Mouse (Mus musculus): Measurements from ENCODE around the gene Gck. TPM values are rescaled to one million over a fixed set of nuclear protein-coding genes. Genes with fewer than 3 reads are reported as not detected.

The Gck gene
- polyA plus RNA-seq, 1 experiment from 2014 or later: 10.5 TPM

GRCm38 (mm10) chr11:5981323-5981722 lies 31.4 kb upstream of the Gck start:
- WGBS: 87% methylated on average over 7 of the region's 7 CpGs
- Histone ChIP-seq H3K9ac (ENCODE audit: low read depth, low read length) (no peak overlapping the region), H3K27ac (ENCODE audit: low read length) (no peak overlapping the region), H3K36me3 (ENCODE audit: control insufficient read depth, insufficient read depth, low read length) (0 out of 2 replicates have a peak, but pooled peaks cover 6% of the 10 kb centered on the region), H3K4me1 (ENCODE audit: control insufficient read depth, insufficient read depth, low read length) (no peaks in the 10 kb centered on the region), H3K9me3 (replicated peaks; ENCODE audit: control insufficient read depth, low read length, poor library complexity, severe bottlenecking) (no peaks in the 10 kb centered on the region), H3K4me2 (ENCODE audit: low read length) (no peak overlapping the region), H3K4me3 (ENCODE audit: low read depth, low read length) (no peak overlapping the region), H3K27me3 (ENCODE audit: control insufficient read depth, insufficient read depth, low read depth, low read length) (no peaks in the 10 kb centered on the region)
- ATAC-seq: no peak

DNA sequence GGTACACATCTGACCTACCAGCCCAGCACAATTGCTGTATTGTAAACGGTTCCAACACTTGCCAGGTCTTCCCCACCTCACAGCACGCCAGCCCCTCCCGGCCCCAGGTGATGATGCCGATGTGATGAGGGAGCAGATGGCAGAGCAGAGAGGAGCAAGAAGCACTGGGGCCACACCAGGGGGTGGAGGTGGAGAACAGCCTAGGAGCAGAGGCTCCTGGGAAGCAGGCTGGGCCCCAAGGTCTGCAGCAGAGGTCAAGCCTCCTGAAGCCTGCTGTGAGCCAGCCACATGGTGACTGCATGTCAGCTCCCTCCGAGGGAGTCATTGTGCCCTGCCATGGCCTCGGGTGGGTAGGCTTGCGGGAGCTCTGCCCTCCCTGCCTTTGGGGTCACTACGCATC lies 30.7 kb upstream of the Gck start:
- Histone ChIP-seq H3K9ac (ENCODE audit: low read depth, low read length) (no peak overlapping the region), H3K4me3 (ENCODE audit: low read depth, low read length) (no peak overlapping the region), H3K9me3 (replicated peaks; ENCODE audit: control insufficient read depth, low read length, poor library complexity, severe bottlenecking) (no peaks in the 10 kb centered on the region), H3K4me2 (ENCODE audit: low read length) (no peak overlapping the region), H3K4me1 (ENCODE audit: control insufficient read depth, insufficient read depth, low read length) (no peaks in the 10 kb centered on the region), H3K27me3 (ENCODE audit: control insufficient read depth, insufficient read depth, low read depth, low read length) (no peaks in the 10 kb centered on the region), H3K36me3 (ENCODE audit: control insufficient read depth, insufficient read depth, low read length) (0 out of 2 replicates have a peak, but pooled peaks cover 4% of the 10 kb centered on the region), H3K27ac (ENCODE audit: low read length) (no peak overlapping the region)
- no peak for ATAC-seq
- WGBS: 74% methylated on average over 8 of the region's 8 CpGs

DNA sequence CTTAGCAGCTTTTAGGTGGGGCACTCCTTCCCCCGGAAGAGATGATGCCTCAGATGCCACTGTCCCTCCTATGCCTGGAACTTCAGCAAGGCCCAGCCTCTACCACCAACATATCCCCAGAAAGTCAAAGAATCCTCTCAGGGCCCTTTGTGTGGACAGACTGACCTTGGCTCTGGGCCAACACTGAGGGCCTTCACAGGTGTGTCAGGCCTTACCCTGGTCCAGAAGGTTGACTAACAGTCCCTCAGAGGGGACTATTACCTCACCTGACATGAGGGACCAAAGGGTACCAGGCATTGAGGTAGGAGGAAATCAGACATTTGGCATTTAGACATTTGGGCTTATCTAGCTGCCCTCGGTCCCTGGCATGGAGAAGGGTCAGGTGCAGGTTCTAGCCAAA lies 30.2 kb upstream of the Gck start:
- H3K9ac ChIP-seq (ENCODE audit: low read depth, low read length): no peak overlapping the region
- no peak overlapping the region for H3K4me3 ChIP-seq (ENCODE audit: low read depth, low read length)
- H3K9me3 ChIP-seq (replicated peaks; ENCODE audit: control insufficient read depth, low read length, poor library complexity, severe bottlenecking): no peaks in the 10 kb centered on the region
- H3K27ac ChIP-seq (ENCODE audit: low read length): no peak overlapping the region
- H3K36me3 ChIP-seq (ENCODE audit: control insufficient read depth, insufficient read depth, low read length): 0 out of 2 replicates have a peak, but pooled peaks cover 4% of the 10 kb centered on the region
- no peaks in the 10 kb centered on the region for H3K4me1 ChIP-seq (ENCODE audit: control insufficient read depth, insufficient read depth, low read length)
- no peak overlapping the region for H3K4me2 ChIP-seq (ENCODE audit: low read length)
- 89% methylated on average over 2 of the region's 2 CpGs for WGBS
- no peak for ATAC-seq
- H3K27me3 ChIP-seq (ENCODE audit: control insufficient read depth, insufficient read depth, low read depth, low read length): no peaks in the 10 kb centered on the region

DNA sequence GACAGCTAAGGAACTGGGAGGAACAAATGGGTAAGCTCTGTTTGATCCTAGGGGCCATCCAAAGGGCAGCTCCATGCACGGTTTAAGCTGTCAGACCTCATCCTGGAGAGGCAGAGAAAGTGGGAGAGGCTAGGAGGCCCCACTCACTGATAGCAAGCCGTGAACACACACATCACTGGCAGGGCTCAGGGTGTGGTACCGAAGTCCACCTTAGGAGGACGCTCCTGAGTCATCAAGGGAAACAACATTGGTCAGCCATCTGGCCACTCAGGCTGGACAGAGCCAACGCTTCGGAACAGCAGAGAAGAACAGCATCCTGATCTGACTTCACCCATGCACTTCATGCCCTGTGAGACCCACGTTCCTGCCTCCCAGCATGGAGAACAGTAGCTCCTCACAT lies 29.2 kb upstream of the Gck start:
- Histone ChIP-seq H3K4me2 (ENCODE audit: low read length) (no peak overlapping the region), H3K9me3 (replicated peaks; ENCODE audit: control insufficient read depth, low read length, poor library complexity, severe bottlenecking) (no peaks in the 10 kb centered on the region), H3K36me3 (ENCODE audit: control insufficient read depth, insufficient read depth, low read length) (0 out of 2 replicates have a peak, but pooled peaks cover 7% of the 10 kb centered on the region), H3K4me1 (ENCODE audit: control insufficient read depth, insufficient read depth, low read length) (no peaks in the 10 kb centered on the region), H3K4me3 (ENCODE audit: low read depth, low read length) (no peak overlapping the region), H3K9ac (ENCODE audit: low read depth, low read length) (no peak overlapping the region), H3K27me3 (ENCODE audit: control insufficient read depth, insufficient read depth, low read depth, low read length) (no peaks in the 10 kb centered on the region), H3K27ac (ENCODE audit: low read length) (no peak overlapping the region)
- WGBS: 83% methylated on average over 7 of the region's 7 CpGs
- no peak for ATAC-seq

- Histone ChIP-seq H3K4me3 (ENCODE audit: low read depth, low read length) (no peak overlapping the region), H3K27me3 (ENCODE audit: control insufficient read depth, insufficient read depth, low read depth, low read length) (no peaks in the 10 kb centered on the region), H3K9ac (ENCODE audit: low read depth, low read length) (no peak overlapping the region), H3K4me1 (ENCODE audit: control insufficient read depth, insufficient read depth, low read length) (no peaks in the 10 kb centered on the region), H3K9me3 (replicated peaks; ENCODE audit: control insufficient read depth, low read length, poor library complexity, severe bottlenecking) (no peaks in the 10 kb centered on the region), H3K36me3 (ENCODE audit: control insufficient read depth, insufficient read depth, low read length) (peaks cover 16% of the 10 kb centered on the region; the same call in 1 of the 2 replicates), H3K4me2 (ENCODE audit: low read length) (no peak overlapping the region), H3K27ac (ENCODE audit: low read length) (no peak overlapping the region)
- no peak for ATAC-seq
- 37% methylated on average over 9 of the region's 9 CpGs for WGBS
Measured at GRCm38 (mm10) chr11:5976106-5976505, 26.2 kb upstream of the Gck start.

DNA sequence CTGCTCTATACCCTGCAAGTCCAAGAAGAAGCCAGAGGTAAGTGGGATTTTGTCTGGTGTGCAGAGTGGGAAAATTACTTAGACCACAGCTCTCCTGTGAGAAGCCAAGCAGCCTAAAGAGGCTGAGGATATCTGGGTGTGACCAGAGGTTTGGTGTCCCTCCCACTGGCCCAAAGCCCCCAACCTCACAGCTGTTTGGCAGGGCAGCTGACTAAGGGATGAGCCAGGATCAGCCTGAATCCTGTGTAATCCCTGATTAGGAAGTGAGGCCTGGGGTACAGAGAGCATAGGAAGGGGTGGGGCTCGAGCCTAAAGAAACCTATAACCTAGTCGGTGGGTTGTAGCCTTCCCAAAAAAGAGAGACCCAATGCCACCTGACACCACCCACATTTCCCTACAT lies 25.2 kb upstream of the Gck start:
- Histone ChIP-seq H3K27ac (ENCODE audit: low read length) (no peak overlapping the region), H3K36me3 (ENCODE audit: control insufficient read depth, insufficient read depth, low read length) (peaks cover 17% of the 10 kb centered on the region; the same call in 1 of the 2 replicates), H3K9ac (ENCODE audit: low read depth, low read length) (no peak overlapping the region), H3K4me2 (ENCODE audit: low read length) (no peak overlapping the region), H3K4me1 (ENCODE audit: control insufficient read depth, insufficient read depth, low read length) (no peaks in the 10 kb centered on the region), H3K9me3 (replicated peaks; ENCODE audit: control insufficient read depth, low read length, poor library complexity, severe bottlenecking) (no peaks in the 10 kb centered on the region), H3K4me3 (ENCODE audit: low read depth, low read length) (no peak overlapping the region), H3K27me3 (ENCODE audit: control insufficient read depth, insufficient read depth, low read depth, low read length) (no peaks in the 10 kb centered on the region)
- 53% methylated on average over 2 of the region's 2 CpGs for WGBS
- no peak for ATAC-seq

DNA sequence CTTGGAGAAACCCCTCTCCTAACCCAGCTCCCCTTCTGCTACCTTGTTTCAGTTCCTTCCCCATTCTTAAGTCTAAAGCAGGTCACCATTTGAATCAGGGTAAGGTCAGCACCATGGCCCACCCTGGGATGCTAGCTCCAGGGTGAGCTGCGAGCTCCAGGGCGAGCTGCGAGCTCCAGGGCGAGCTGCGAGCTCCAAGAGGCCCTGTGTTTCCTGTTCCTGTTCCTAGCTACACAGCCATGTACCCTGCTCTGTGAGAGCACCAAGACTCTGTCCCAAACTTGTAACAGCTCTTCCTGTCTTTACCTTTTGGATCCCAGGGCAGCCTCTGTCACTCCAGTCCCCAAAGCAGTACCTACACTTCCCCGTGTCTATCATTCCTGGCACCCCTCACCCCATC lies 24.2 kb upstream of the Gck start:
- Histone ChIP-seq H3K27ac (ENCODE audit: low read length) (no peak overlapping the region), H3K9me3 (replicated peaks; ENCODE audit: control insufficient read depth, low read length, poor library complexity, severe bottlenecking) (no peaks in the 10 kb centered on the region), H3K9ac (ENCODE audit: low read depth, low read length) (no peak overlapping the region), H3K36me3 (ENCODE audit: control insufficient read depth, insufficient read depth, low read length) (peaks cover 13% of the 10 kb centered on the region; the same call in 1 of the 2 replicates), H3K4me1 (ENCODE audit: control insufficient read depth, insufficient read depth, low read length) (no peaks in the 10 kb centered on the region), H3K4me3 (ENCODE audit: low read depth, low read length) (no peak overlapping the region), H3K4me2 (ENCODE audit: low read length) (no peak overlapping the region), H3K27me3 (ENCODE audit: control insufficient read depth, insufficient read depth, low read depth, low read length) (no peaks in the 10 kb centered on the region)
- 87% methylated on average over 6 of the region's 6 CpGs for WGBS
- ATAC-seq: no peak

GRCm38 (mm10) chr11:5973151-5973550 lies 23.3 kb upstream of the Gck start:
- no peaks in the 10 kb centered on the region for H3K27me3 ChIP-seq (ENCODE audit: control insufficient read depth, insufficient read depth, low read depth, low read length)
- H3K4me3 ChIP-seq (ENCODE audit: low read depth, low read length): no peak overlapping the region
- no peak overlapping the region for H3K4me2 ChIP-seq (ENCODE audit: low read length)
- H3K27ac ChIP-seq (ENCODE audit: low read length): no peak overlapping the region
- H3K4me1 ChIP-seq (ENCODE audit: control insufficient read depth, insufficient read depth, low read length): no peaks in the 10 kb centered on the region
- ATAC-seq: no peak
- 49% methylated on average over 7 of the region's 7 CpGs for WGBS
- no peaks in the 10 kb centered on the region for H3K9me3 ChIP-seq (replicated peaks; ENCODE audit: control insufficient read depth, low read length, poor library complexity, severe bottlenecking)
- H3K36me3 ChIP-seq (ENCODE audit: control insufficient read depth, insufficient read depth, low read length): peaks cover 14% of the 10 kb centered on the region; the same call in 1 of the 2 replicates
- H3K9ac ChIP-seq (ENCODE audit: low read depth, low read length): no peak overlapping the region

GRCm38 (mm10) chr11:5971202-5971601 lies 21.3 kb upstream of the Gck start:
- Histone ChIP-seq H3K9ac (ENCODE audit: low read depth, low read length) (no peak overlapping the region), H3K9me3 (replicated peaks; ENCODE audit: control insufficient read depth, low read length, poor library complexity, severe bottlenecking) (no peaks in the 10 kb centered on the region), H3K27ac (ENCODE audit: low read length) (no peak overlapping the region), H3K27me3 (ENCODE audit: control insufficient read depth, insufficient read depth, low read depth, low read length) (no peaks in the 10 kb centered on the region), H3K4me2 (ENCODE audit: low read length) (no peak overlapping the region), H3K36me3 (ENCODE audit: control insufficient read depth, insufficient read depth, low read length) (peaks cover 17% of the 10 kb centered on the region), H3K4me1 (ENCODE audit: control insufficient read depth, insufficient read depth, low read length) (no peaks in the 10 kb centered on the region), H3K4me3 (ENCODE audit: low read depth, low read length) (no peak overlapping the region)
- 57% methylated on average over 7 of the region's 7 CpGs for WGBS
- no peak for ATAC-seq
